Mouse (Mus musculus) embryonic fibroblast, embryonic 13.5 days (primary cell): Measurements from ENCODE around the gene Taf12.

ENCODE experiments used
- CTCF ChIP-seq: IDR thresholded peaks from 2 replicates; pipeline ENCODE4 v1.5.1; 2011; ENCODE audit warnings: mild to moderate bottlenecking, control low read depth, low read length, moderate library complexity, borderline replicate concordance; ENCODE audit not compliant: insufficient read depth
- POLR2A ChIP-seq: IDR thresholded peaks from 2 replicates; pipeline ENCODE4 v1.6.1; 2011; ENCODE audit warnings: low read depth, mild to moderate bottlenecking, control low read depth, low read length, moderate library complexity

GRCm38 (mm10) chr4:132341451-132341850 lies 67.3 kb downstream of the Taf12 start:
- no peak for TF ChIP-seq CTCF
- no peak for TF ChIP-seq POLR2A
